Mouse (Mus musculus) heart, adult 2 months (tissue): ENCODE results near the gene Kif5c. TPM values are rescaled to one million over a fixed set of nuclear protein-coding genes. Genes with fewer than 3 reads are reported as not detected.

Experiments used
- DNase-seq, 2 experiments: peaks; one replicate each; pipeline ENCODE4 v3.0.0; 2021
- H3K27ac ChIP-seq: fragments of 200-600 bp; 2 replicates; pipeline ENCODE4 v1.8.1; 2022
- H3K27me3 ChIP-seq: fragments of 200-500 bp; 2 replicates; pipeline ENCODE4 v1.6.1; 2012; ENCODE audit warnings: mild to moderate bottlenecking, low read length, inconsistent platforms, mixed read lengths; ENCODE audit not compliant: control insufficient read depth, insufficient read depth
- H3K36me3 ChIP-seq: fragments of 200-500 bp; 2 replicates; pipeline ENCODE4 v1.6.1; 2012; ENCODE audit warnings: low read length, inconsistent platforms; ENCODE audit not compliant: control insufficient read depth, insufficient read depth
- H3K4me1 ChIP-seq: fragments of 200-500 bp; 2 replicates; pipeline ENCODE4 v1.6.1; 2011; ENCODE audit warnings: low read length; ENCODE audit not compliant: control insufficient read depth, insufficient read depth
- H3K4me3 ChIP-seq: fragments of 200-600 bp; 2 replicates; pipeline ENCODE4 v1.8.1; 2022
- H3K79me2 ChIP-seq: fragments of 200-500 bp; replicated peaks from 2 replicates; pipeline ENCODE4 v1.6.1; 2012; ENCODE audit warnings: mild to moderate bottlenecking, inconsistent platforms, low read length, moderate library complexity, mixed read lengths; ENCODE audit not compliant: control insufficient read depth, insufficient read depth
- H3K9ac ChIP-seq: fragments of 200-500 bp; 2 replicates; pipeline ENCODE4 v1.6.1; 2012; ENCODE audit warnings: low read depth, mild to moderate bottlenecking, control low read depth, inconsistent platforms, low read length, mixed read lengths
- CTCF ChIP-seq: fragments of 200-600 bp; IDR thresholded peaks from 2 replicates; pipeline ENCODE4 v1.8.1; 2022; ENCODE audit warnings: antibody characterized with exemption, mild to moderate bottlenecking, moderate library complexity
- EP300 ChIP-seq: fragments of 200-500 bp; IDR thresholded peaks from 2 replicates; pipeline ENCODE4 v1.6.1; 2011; ENCODE audit warnings: low read depth, low read length, control low read depth; ENCODE audit not compliant: insufficient read depth
- POLR2A ChIP-seq: fragments of 200-500 bp; IDR thresholded peaks from 2 replicates; pipeline ENCODE4 v1.6.1; 2011; ENCODE audit warnings: mild to moderate bottlenecking, low read depth, low read length, control low read depth; ENCODE audit not compliant: insufficient read depth
- WGBS: fragments of 180-500 bp; shearing (Covaris S2); methylation state at CpG from one replicate; pipeline ENCODE4 v1.1.7; 2018; 5-methylcytosine and 5-hydroxymethylcytosine counted together
- intact Hi-C: fragments of 180-260 bp; cut with DNase I; formaldehyde crosslinking; loops from one replicate; pipeline ENCODE4 v1.15.1; 2025
- polyA plus RNA-seq: library from polyadenylated mRNA; depleted of rRNA; stranded (reverse); fragments of >200 nt; gene quantifications from 2 replicates; pipeline ENCODE4 v1.2.3, GENCODE M21; 2012
- total RNA-seq, 2 experiments: library from RNA; stranded (reverse); gene quantifications; 2 replicates each; pipeline ENCODE4 v1.2.3; 2021

Gene Kif5c
- total and polyA plus RNA-seq, 3 experiments: 0.52 to 0.82 (median 0.60) TPM

GRCm38 (mm10) chr2:49716490-49716889 lies 97.4 kb downstream of the Kif5c start:
- intact Hi-C loops: no loop called here
- no peak for DNase-seq
- H3K27ac ChIP-seq: no peak overlapping the region
- TF ChIP-seq EP300 (no peak), POLR2A (no peak), CTCF (no peak)
- no peaks in the 10 kb centered on the region for H3K27me3 ChIP-seq
- H3K79me2 ChIP-seq: no peaks in the 10 kb centered on the region
- WGBS: 83% methylated on average over 7 of the region's 7 CpGs
- H3K4me3 ChIP-seq: no peak overlapping the region
- H3K36me3 ChIP-seq: no peaks in the 10 kb centered on the region
- H3K4me1 ChIP-seq: no peaks in the 10 kb centered on the region
- H3K9ac ChIP-seq: no peak overlapping the region

GRCm38 (mm10) chr2:49717437-49718116 lies 98.5 kb downstream of the Kif5c start:
- no peak overlapping the region for H3K4me3 ChIP-seq
- TF ChIP-seq CTCF (no peak), EP300 (no peak), POLR2A (no peak)
- H3K9ac ChIP-seq: no peak overlapping the region
- H3K4me1 ChIP-seq: no peaks in the 10 kb centered on the region
- WGBS: 89% methylated on average over 18 of the region's 18 CpGs
- intact Hi-C loops: no loop called here
- H3K27me3 ChIP-seq: no peaks in the 10 kb centered on the region
- H3K79me2 ChIP-seq: no peaks in the 10 kb centered on the region
- DNase-seq: no peak
- no peaks in the 10 kb centered on the region for H3K36me3 ChIP-seq
- no peak overlapping the region for H3K27ac ChIP-seq

GRCm38 (mm10) chr2:49718492-49718891 lies 99.4 kb downstream of the Kif5c start:
- WGBS: 72% methylated on average over 3 of the region's 3 CpGs
- H3K27me3 ChIP-seq: no peaks in the 10 kb centered on the region
- intact Hi-C loops: no loop called here

GRCm38 (mm10) chr2:49718935-49719850 lies 100.1 kb downstream of the Kif5c start:
- H3K4me1 ChIP-seq: no peaks in the 10 kb centered on the region
- H3K79me2 ChIP-seq: no peaks in the 10 kb centered on the region
- H3K9ac ChIP-seq: no peak overlapping the region
- DNase-seq: no peak
- intact Hi-C loops: no loop called here
- no peak for TF ChIP-seq POLR2A
- no peak overlapping the region for H3K27ac ChIP-seq
- 62% methylated on average over 8 of the region's 8 CpGs for WGBS
- no peaks in the 10 kb centered on the region for H3K36me3 ChIP-seq
- no peaks in the 10 kb centered on the region for H3K27me3 ChIP-seq
- no peak overlapping the region for H3K4me3 ChIP-seq

More at GRCm38 (mm10) chr2:49718492-49718891, 99.4 kb downstream of the Kif5c start:
- TF ChIP-seq CTCF (no peak), EP300 (no peak)
- no peaks in the 10 kb centered on the region for H3K79me2 ChIP-seq
- no peaks in the 10 kb centered on the region for H3K36me3 ChIP-seq
- H3K27ac ChIP-seq: no peak overlapping the region
- DNase-seq: no peak
- H3K4me1 ChIP-seq: no peaks in the 10 kb centered on the region
- H3K4me3 ChIP-seq: no peak overlapping the region
- H3K9ac ChIP-seq: no peak overlapping the region

- no peak overlapping the region for H3K9ac ChIP-seq
Measured at GRCm38 (mm10) chr2:49719854-49720253, 100.8 kb downstream of the Kif5c start.

GRCm38 (mm10) chr2:49720343-49720742 lies 101.2 kb downstream of the Kif5c start:
- H3K36me3 ChIP-seq: no peaks in the 10 kb centered on the region
- no peak overlapping the region for H3K4me3 ChIP-seq
- H3K79me2 ChIP-seq: no peaks in the 10 kb centered on the region
- H3K4me1 ChIP-seq: no peaks in the 10 kb centered on the region
- WGBS: 36% methylated on average over 9 of the region's 9 CpGs
- no peak overlapping the region for H3K9ac ChIP-seq
- no peak overlapping the region for H3K27ac ChIP-seq
- TF ChIP-seq EP300: no peak
- TF ChIP-seq POLR2A: no peak
- no peak for TF ChIP-seq CTCF
- H3K27me3 ChIP-seq: no peaks in the 10 kb centered on the region
- intact Hi-C loops: no loop called here
- peak in 1 of 2 experiments; percentile 36 for DNase-seq

More at GRCm38 (mm10) chr2:49719854-49720253, 100.8 kb downstream of the Kif5c start:
- WGBS: 17% methylated on average over 6 of the region's 6 CpGs
- no peak for DNase-seq
- no peaks in the 10 kb centered on the region for H3K27me3 ChIP-seq
- no peak overlapping the region for H3K4me3 ChIP-seq
- no peaks in the 10 kb centered on the region for H3K4me1 ChIP-seq
- H3K36me3 ChIP-seq: no peaks in the 10 kb centered on the region
- TF ChIP-seq CTCF: no peak
- no peak for TF ChIP-seq EP300
- TF ChIP-seq POLR2A: no peak
- no peaks in the 10 kb centered on the region for H3K79me2 ChIP-seq
- no peak overlapping the region for H3K27ac ChIP-seq
- intact Hi-C loops: no loop called here
